Mouse (Mus musculus) embryo, embryonic 9.5 days (tissue): ENCODE measurements at regions not wholly inside any gene's neighbourhood (a gene's known extent, or its start where the extent isn't known, plus 50 kb on each side); places are given as distances from the start of the nearest gene placed in this dataset.

Source experiments
- DNase-seq: peaks from one replicate; pipeline ENCODE4 v3.0.0-alpha.2; 2017; ENCODE audit errors: extremely low spot score

- no peak for DNase-seq
These were observed 473.0 kb downstream of the Hs3st4 start for GRCm38 (mm10) chr7:124455659-124456058.

- DNase-seq: no peak
These were observed 504.7 kb downstream of the Hs3st4 start for GRCm38 (mm10) chr7:124487326-124487725.

- no peak for DNase-seq
These were observed 508.6 kb downstream of the Hs3st4 start for GRCm38 (mm10) chr7:124491109-124491793.

- no peak for DNase-seq
These were observed 509.3 kb downstream of the Hs3st4 start for GRCm38 (mm10) chr7:124491851-124492390.

GRCm38 (mm10) chr7:124500636-124501035 lies 518.0 kb downstream of the Hs3st4 start:
- no peak for DNase-seq

- no peak for DNase-seq
These were observed 520.1 kb downstream of the Hs3st4 start for GRCm38 (mm10) chr7:124502760-124503159.

GRCm38 (mm10) chr7:124549038-124549437 lies 566.4 kb downstream of the Hs3st4 start:
- DNase-seq: no peak

GRCm38 (mm10) chr7:124557213-124557612 lies 574.5 kb downstream of the Hs3st4 start:
- DNase-seq: no peak

GRCm38 (mm10) chr7:124570804-124571203 lies 588.1 kb downstream of the Hs3st4 start:
- no peak for DNase-seq

- DNase-seq: no peak
These were observed 591.0 kb downstream of the Hs3st4 start for GRCm38 (mm10) chr7:124573666-124574065.

- no peak for DNase-seq
These were observed 598.7 kb downstream of the Hs3st4 start for GRCm38 (mm10) chr7:124581342-124581741.

- no peak for DNase-seq
These were observed 602.6 kb downstream of the Hs3st4 start for GRCm38 (mm10) chr7:124585296-124585695.

- no peak for DNase-seq
These were observed 608.7 kb downstream of the Hs3st4 start for GRCm38 (mm10) chr7:124591369-124591768.

- DNase-seq: no peak
These were observed 610.8 kb downstream of the Hs3st4 start for GRCm38 (mm10) chr7:124593462-124593861.

GRCm38 (mm10) chr7:124600767-124601166 lies 618.1 kb downstream of the Hs3st4 start:
- DNase-seq: no peak

- no peak for DNase-seq
These were observed 621.9 kb downstream of the Hs3st4 start for GRCm38 (mm10) chr7:124604581-124604980.

GRCm38 (mm10) chr7:124605978-124606377 lies 623.3 kb downstream of the Hs3st4 start:
- DNase-seq: no peak

- no peak for DNase-seq
These were observed 624.4 kb downstream of the Hs3st4 start for GRCm38 (mm10) chr7:124607061-124607460.

GRCm38 (mm10) chr7:124610437-124610836 lies 627.8 kb downstream of the Hs3st4 start:
- DNase-seq: no peak

GRCm38 (mm10) chr7:124647131-124647530 lies 664.5 kb downstream of the Hs3st4 start:
- no peak for DNase-seq

GRCm38 (mm10) chr7:124667180-124667968 lies 684.7 kb downstream of the Hs3st4 start:
- no peak for DNase-seq

GRCm38 (mm10) chr7:124668058-124668457 lies 685.4 kb downstream of the Hs3st4 start:
- no peak for DNase-seq

GRCm38 (mm10) chr7:124670477-124670876 lies 687.8 kb downstream of the Hs3st4 start:
- DNase-seq: no peak
